Mouse (Mus musculus): ENCODE results near the gene Dpf2. TPM values are rescaled to one million over a fixed set of nuclear protein-coding genes. Genes with fewer than 3 reads are reported as not detected.
A peak's percentile ranks its signal among the peaks of the same experiment; 100 is the strongest.

Dpf2 gene
- polyA plus RNA-seq (2015; fragmentation: Nextera tagmentation; extraction: Ambion mirVana) = 109 and 118 TPM in 2 replicates

- peaks cover 23% of the 10 kb centered on the region for H3K4me1 ChIP-seq (replicated peaks)
- H3K9me3 ChIP-seq = no peaks in the 10 kb centered on the region
- H3K27ac ChIP-seq = peak within 1 kb of the TSS; percentile 81
- ATAC-seq = peak; percentile 77
- no peaks in the 10 kb centered on the region for H3K27me3 ChIP-seq (replicated peaks)
- peaks cover 13% of the 10 kb centered on the region; the same call in 1 of the 2 replicates for H3K36me3 ChIP-seq
- peak within 1 kb of the TSS; percentile 76 for H3K4me2 ChIP-seq (replicated peaks)
- H3K4me3 ChIP-seq (replicated peaks) = peak within 1 kb of the TSS; percentile 97
- H3K9ac ChIP-seq = peak within 1 kb of the TSS; percentile 97
- 17% methylated on average over 13 of the region's 13 CpGs for WGBS
Observed at GRCm38 (mm10) chr19:5913007-5913719, at the start of gene Dpf2. TSS of gene Dpf2 (minus strand) at chr19:5913010.

GRCm38 (mm10) chr19:5957371-5957770, 44.6 kb upstream of the Dpf2 start:
- H3K27ac ChIP-seq = no peak overlapping the region
- H3K4me3 ChIP-seq (replicated peaks) = no peak overlapping the region
- H3K9me3 ChIP-seq = no peaks in the 10 kb centered on the region
- no peak overlapping the region for H3K9ac ChIP-seq
- H3K4me2 ChIP-seq (replicated peaks) = no peak overlapping the region
- peaks cover 30% of the 10 kb centered on the region for H3K4me1 ChIP-seq (replicated peaks)
- peaks cover 9% of the 10 kb centered on the region for H3K36me3 ChIP-seq
- H3K27me3 ChIP-seq (replicated peaks) = no peaks in the 10 kb centered on the region
- no peak for ATAC-seq
- 81% methylated on average over 5 of the region's 5 CpGs for WGBS

- ATAC-seq = peak; percentile 56
- Histone ChIP-seq H3K9me3 (no peaks in the 10 kb centered on the region), H3K9ac (no peak overlapping the region), H3K4me3 (replicated peaks) (no peak overlapping the region), H3K4me2 (replicated peaks) (no peak overlapping the region), H3K27me3 (replicated peaks) (no peaks in the 10 kb centered on the region), H3K27ac (0 out of 2 replicates have a peak overlapping the region, but pooled peaks have one; percentile 73), H3K4me1 (replicated peaks) (peaks cover 33% of the 10 kb centered on the region), H3K36me3 (peaks cover 9% of the 10 kb centered on the region)
- WGBS = 19% methylated on average over 3 of the region's 3 CpGs
Observed at GRCm38 (mm10) chr19:5956685-5957084, 43.9 kb upstream of the Dpf2 start.

- Histone ChIP-seq H3K27ac (peak overlapping the region; percentile 73), H3K36me3 (peaks cover 15% of the 10 kb centered on the region), H3K9me3 (no peaks in the 10 kb centered on the region), H3K4me1 (replicated peaks) (peaks cover 28% of the 10 kb centered on the region), H3K4me2 (replicated peaks) (peak overlapping the region; percentile 44), H3K4me3 (replicated peaks) (0 out of 2 replicates have a peak overlapping the region, but pooled peaks have one; percentile 8), H3K9ac (no peak overlapping the region), H3K27me3 (replicated peaks) (no peaks in the 10 kb centered on the region)
- 55% methylated on average over 28 of the region's 28 CpGs for WGBS
- ATAC-seq = peak; percentile 78
Observed at GRCm38 (mm10) chr19:5955704-5956670, 43.2 kb upstream of the Dpf2 start.

- peaks cover 26% of the 10 kb centered on the region for H3K4me1 ChIP-seq (replicated peaks)
- 85% methylated on average over 10 of the region's 10 CpGs for WGBS
- no peak overlapping the region for H3K9ac ChIP-seq
- H3K9me3 ChIP-seq = no peaks in the 10 kb centered on the region
- no peaks in the 10 kb centered on the region for H3K27me3 ChIP-seq (replicated peaks)
- peak overlapping the region; percentile 73 for H3K27ac ChIP-seq
- H3K36me3 ChIP-seq = peaks cover 23% of the 10 kb centered on the region
- H3K4me3 ChIP-seq (replicated peaks) = no peak overlapping the region; the same call in 1 of the 2 replicates
- H3K4me2 ChIP-seq (replicated peaks) = peak overlapping the region; percentile 44; the same call in 1 of the 2 replicates
- no peak for ATAC-seq
Observed at GRCm38 (mm10) chr19:5954936-5955335, 42.1 kb upstream of the Dpf2 start.

GRCm38 (mm10) chr19:5954031-5954710, 41.4 kb upstream of the Dpf2 start:
- Histone ChIP-seq H3K4me2 (replicated peaks) (no peak overlapping the region), H3K36me3 (peaks cover 26% of the 10 kb centered on the region), H3K9ac (no peak overlapping the region), H3K4me1 (replicated peaks) (peaks cover 26% of the 10 kb centered on the region), H3K27me3 (replicated peaks) (no peaks in the 10 kb centered on the region), H3K9me3 (no peaks in the 10 kb centered on the region), H3K27ac (peak overlapping the region; percentile 46), H3K4me3 (replicated peaks) (no peak overlapping the region)
- no peak for ATAC-seq
- 63% methylated on average over 22 of the region's 22 CpGs for WGBS

GRCm38 (mm10) chr19:5953201-5953770, 40.5 kb upstream of the Dpf2 start:
- H3K9me3 ChIP-seq = no peaks in the 10 kb centered on the region
- no peak overlapping the region for H3K4me2 ChIP-seq (replicated peaks)
- 90% methylated on average over 19 of the region's 19 CpGs for WGBS
- H3K4me1 ChIP-seq (replicated peaks) = peaks cover 26% of the 10 kb centered on the region
- peak overlapping the region; percentile 9; the same call in 1 of the 2 replicates for H3K27ac ChIP-seq
- no peak overlapping the region for H3K4me3 ChIP-seq (replicated peaks)
- peaks cover 30% of the 10 kb centered on the region for H3K36me3 ChIP-seq
- H3K27me3 ChIP-seq (replicated peaks) = no peaks in the 10 kb centered on the region
- ATAC-seq = no peak
- no peak overlapping the region for H3K9ac ChIP-seq

GRCm38 (mm10) chr19:5952071-5952691, 39.4 kb upstream of the Dpf2 start:
- Histone ChIP-seq H3K27me3 (replicated peaks) (no peaks in the 10 kb centered on the region), H3K4me3 (replicated peaks) (no peak overlapping the region), H3K9me3 (no peaks in the 10 kb centered on the region), H3K4me1 (replicated peaks) (peaks cover 26% of the 10 kb centered on the region), H3K9ac (no peak overlapping the region), H3K4me2 (replicated peaks) (no peak overlapping the region; the same call in 1 of the 2 replicates), H3K36me3 (peaks cover 36% of the 10 kb centered on the region), H3K27ac (peak overlapping the region; percentile 75)
- WGBS = 70% methylated on average over 13 of the region's 13 CpGs
- peak; percentile 40 for ATAC-seq

GRCm38 (mm10) chr19:5951631-5952030, 38.8 kb upstream of the Dpf2 start:
- peaks cover 36% of the 10 kb centered on the region for H3K36me3 ChIP-seq
- H3K4me2 ChIP-seq (replicated peaks) = no peak overlapping the region; the same call in 1 of the 2 replicates

GRCm38 (mm10) chr19:5950218-5950617, 37.4 kb upstream of the Dpf2 start:
- H3K36me3 ChIP-seq = peaks cover 36% of the 10 kb centered on the region

More at GRCm38 (mm10) chr19:5951631-5952030, 38.8 kb upstream of the Dpf2 start:
- 87% methylated on average over 16 of the region's 16 CpGs for WGBS
- no peak for ATAC-seq
- Histone ChIP-seq H3K4me3 (replicated peaks) (no peak overlapping the region), H3K9ac (no peak overlapping the region), H3K27me3 (replicated peaks) (no peaks in the 10 kb centered on the region), H3K9me3 (no peaks in the 10 kb centered on the region), H3K4me1 (replicated peaks) (peaks cover 28% of the 10 kb centered on the region), H3K27ac (no peak overlapping the region; the same call in 1 of the 2 replicates)

GRCm38 (mm10) chr19:5945891-5946290, 33.1 kb upstream of the Dpf2 start:
- Histone ChIP-seq H3K4me3 (replicated peaks) (no peak overlapping the region), H3K27me3 (replicated peaks) (no peaks in the 10 kb centered on the region), H3K4me1 (replicated peaks) (peaks cover 22% of the 10 kb centered on the region), H3K27ac (peak overlapping the region; percentile 57; the same call in 1 of the 2 replicates), H3K4me2 (replicated peaks) (no peak overlapping the region), H3K9ac (no peak overlapping the region), H3K36me3 (peaks cover 29% of the 10 kb centered on the region), H3K9me3 (no peaks in the 10 kb centered on the region)
- ATAC-seq = peak; percentile 36; the same call in 1 of the 2 replicates
- WGBS = 49% methylated on average over 8 of the region's 8 CpGs

More at GRCm38 (mm10) chr19:5950218-5950617, 37.4 kb upstream of the Dpf2 start:
- no peak for ATAC-seq
- no peak overlapping the region for H3K4me3 ChIP-seq (replicated peaks)
- H3K9me3 ChIP-seq = no peaks in the 10 kb centered on the region
- H3K27me3 ChIP-seq (replicated peaks) = no peaks in the 10 kb centered on the region
- 90% methylated on average over 11 of the region's 11 CpGs for WGBS
- no peak overlapping the region for H3K27ac ChIP-seq
- H3K4me1 ChIP-seq (replicated peaks) = peaks cover 33% of the 10 kb centered on the region
- H3K9ac ChIP-seq = no peak overlapping the region
- H3K4me2 ChIP-seq (replicated peaks) = no peak overlapping the region
